Mouse (Mus musculus) cerebellum, postnatal 36 days (tissue): ENCODE results near the gene 1700003F12Rik.

Experiments used
- DNase-seq, 2 experiments: peaks; one replicate each; pipeline ENCODE4 v3.0.0; 2021 to 2022; ENCODE audit warnings: mixed read lengths in 2 of 2

Gene 1700003F12Rik

GRCm38 (mm10) chr2:154549886-154550189 lies 3.0 kb downstream of the 1700003F12Rik start:
- DNase-seq = no peak

GRCm38 (mm10) chr2:154550937-154551336 lies 4.1 kb downstream of the 1700003F12Rik start:
- DNase-seq = no peak

- no peak for DNase-seq
Observed at GRCm38 (mm10) chr2:154551476-154551875, 4.6 kb downstream of the 1700003F12Rik start, which contains the start of gene Actl10. Gene Actl10, plus strand, starts transcription at chr2:154551776.

- DNase-seq = peak in 1 of 2 experiments; percentile 51
Observed at GRCm38 (mm10) chr2:154551927-154552326, 5.0 kb downstream of the 1700003F12Rik start.

- peak; percentile 82 to 86 for DNase-seq
Observed at GRCm38 (mm10) chr2:154552424-154552907, 5.6 kb downstream of the 1700003F12Rik start.

- DNase-seq = no peak
Observed at GRCm38 (mm10) chr2:154555235-154555634, 8.3 kb downstream of the 1700003F12Rik start.

GRCm38 (mm10) chr2:154557184-154557832 lies 10.4 kb downstream of the 1700003F12Rik start:
- no peak for DNase-seq

- DNase-seq = peak; percentile 74 to 83
Observed at GRCm38 (mm10) chr2:154558264-154559039, 11.6 kb downstream of the 1700003F12Rik start, which contains the start of gene Necab3. Gene Necab3, minus strand, starts transcription at chr2:154558890.

- no peak for DNase-seq
Observed at GRCm38 (mm10) chr2:154563612-154564170, 16.8 kb downstream of the 1700003F12Rik start.

- peak; percentile 85 to 86 for DNase-seq
Observed at GRCm38 (mm10) chr2:154565562-154565961, 18.7 kb downstream of the 1700003F12Rik start.

- DNase-seq = no peak
Observed at GRCm38 (mm10) chr2:154566641-154567040, 19.8 kb downstream of the 1700003F12Rik start.

- DNase-seq = no peak
Observed at GRCm38 (mm10) chr2:154567766-154568165, 20.9 kb downstream of the 1700003F12Rik start.

GRCm38 (mm10) chr2:154568329-154569070 lies 21.6 kb downstream of the 1700003F12Rik start:
- no peak for DNase-seq

- no peak for DNase-seq
Observed at GRCm38 (mm10) chr2:154569071-154569748, 22.3 kb downstream of the 1700003F12Rik start.

GRCm38 (mm10) chr2:154569836-154570286 lies 23.0 kb downstream of the 1700003F12Rik start, which contains the start of gene E2f1:
Gene E2f1, minus strand, starts transcription at chr2:154569892.
- DNase-seq = peak; percentile 88 to 94

- no peak for DNase-seq
Observed at GRCm38 (mm10) chr2:154570666-154571065, 23.8 kb downstream of the 1700003F12Rik start.

- no peak for DNase-seq
Observed at GRCm38 (mm10) chr2:154571266-154571665, 24.4 kb downstream of the 1700003F12Rik start.

- DNase-seq = no peak
Observed at GRCm38 (mm10) chr2:154571976-154572375, 25.1 kb downstream of the 1700003F12Rik start.

GRCm38 (mm10) chr2:154572996-154573395 lies 26.1 kb downstream of the 1700003F12Rik start:
- no peak for DNase-seq

GRCm38 (mm10) chr2:154574271-154574670 lies 27.4 kb downstream of the 1700003F12Rik start:
- no peak for DNase-seq

- no peak for DNase-seq
Observed at GRCm38 (mm10) chr2:154576876-154577743, 30.2 kb downstream of the 1700003F12Rik start.
